ENCODE assay signal across 29 mouse cellular contexts in genomic region chr15:102530566-102530965, GRCm38 (mm10). TPM values are rescaled to one million over a fixed set of nuclear protein-coding genes. Genes with fewer than 3 reads are reported as not detected.
A peak's percentile ranks its signal among the peaks of the same experiment; 100 is the strongest.
DNase-seq lines count a peak whose midpoint lies in the region; ATAC-seq lines count a peak whose summit lies in the region.
"Had no signal": no experiment of that assay in that cellular context is flagged by ENCODE, and none has a peak within 500 bp of the region (broad histone marks: within the 10 kb centered on the region; RNA-seq: fewer than 3 reads in every experiment).

No protein-coding gene starts in this region.

- peak; percentile 21; the same call in 1 of the 2 replicates for ATAC-seq in intestine, embryonic 16.5 days
- ATAC-seq in intestine, embryonic 15.5 days: no peak
- no peak for ATAC-seq in megakaryocyte, adult 5-6 weeks (ENCODE audit: poor library complexity, severe bottlenecking)
- ATAC-seq: CD4-positive, CD25-positive, alpha-beta regulatory T cell, adult 4 months; forebrain, embryonic 13.5 days; forebrain, embryonic 16.5 days; hindbrain, postnatal 0 days; inflammation-experienced regulatory T-cells, adult 6 months had no signal

- intact Hi-C loops in heart, postnatal 36 days (cut with DNase I): no loop called here

- H3K4me2 ChIP-seq in intestine, embryonic 16.5 days (ENCODE audit: low read depth, low read length): no peak overlapping the region
- H3K4me2 ChIP-seq in intestine, embryonic 15.5 days (replicated peaks): no peak overlapping the region
- H3K4me2 ChIP-seq: forebrain, embryonic 13.5 days; hindbrain, embryonic 14.5 days had no signal

- no peak overlapping the region for H3K4me3 ChIP-seq in heart, embryonic 10.5 days
- H3K4me3 ChIP-seq in intestine, embryonic 16.5 days (ENCODE audit: low read length): no peak overlapping the region
- H3K4me3 ChIP-seq in intestine, embryonic 15.5 days (replicated peaks): no peak overlapping the region
- H3K4me3 ChIP-seq in megakaryocyte, embryonic 14.5 days (replicated peaks): peak overlapping the region; percentile 29
- H3K4me3 ChIP-seq: forebrain, embryonic 10.5 days; forebrain, embryonic 13.5 days had no signal

- no peaks in the 10 kb centered on the region for H3K27me3 ChIP-seq in heart, embryonic 10.5 days (ENCODE audit: insufficient read depth, poor library complexity, severe bottlenecking)
- H3K27me3 ChIP-seq in intestine, embryonic 16.5 days (replicated peaks; ENCODE audit: control insufficient read depth, insufficient read depth, low read length): no peaks in the 10 kb centered on the region
- H3K27me3 ChIP-seq in intestine, embryonic 15.5 days (replicated peaks): no peaks in the 10 kb centered on the region
- H3K27me3 ChIP-seq in megakaryocyte, embryonic 14.5 days (replicated peaks): no peaks in the 10 kb centered on the region
- H3K27me3 ChIP-seq: forebrain, embryonic 13.5 days had no signal

- peak; percentile 60 for DNase-seq in heart, embryonic 10.5 days (ENCODE audit: low spot score)
- no peak for DNase-seq in heart, postnatal 36 days
- no peak for DNase-seq in layer of hippocampus, postnatal 36 days
- DNase-seq: adrenal gland, adult 2 months; adrenal gland, postnatal 14 days; cerebellum, adult 11 months; cerebellum, adult 8-10 months; cerebellum, postnatal 10 days; gastrocnemius, postnatal 10 days; gastrocnemius, postnatal 36 days; heart, postnatal 4 days had no signal

- no peak overlapping the region for H3K27ac ChIP-seq in heart, embryonic 10.5 days
- no peak overlapping the region for H3K27ac ChIP-seq in intestine, embryonic 16.5 days (ENCODE audit: low read length)
- H3K27ac ChIP-seq in intestine, embryonic 15.5 days: no peak overlapping the region
- H3K27ac ChIP-seq: forebrain, embryonic 10.5 days; forebrain, embryonic 13.5 days; hindbrain, embryonic 14.5 days; hindbrain, postnatal 0 days had no signal

- no peaks in the 10 kb centered on the region for H3K9me3 ChIP-seq in heart, embryonic 10.5 days
- H3K9me3 ChIP-seq in intestine, embryonic 16.5 days (ENCODE audit: control insufficient read depth, low read length): no peaks in the 10 kb centered on the region
- H3K9me3 ChIP-seq in intestine, embryonic 15.5 days: no peaks in the 10 kb centered on the region
- no peaks in the 10 kb centered on the region for H3K9me3 ChIP-seq in megakaryocyte, embryonic 14.5 days
- H3K9me3 ChIP-seq: forebrain, embryonic 10.5 days; forebrain, embryonic 13.5 days had no signal

- no peak overlapping the region for H3K9ac ChIP-seq in intestine, embryonic 16.5 days (ENCODE audit: low read depth, low read length)
- no peak overlapping the region for H3K9ac ChIP-seq in intestine, embryonic 15.5 days
- H3K9ac ChIP-seq: forebrain, embryonic 13.5 days; hindbrain, embryonic 14.5 days had no signal

- 79% methylated on average over 4 of the region's 4 CpGs for WGBS in heart, embryonic 10.5 days
- WGBS in intestine, embryonic 16.5 days: 81% methylated on average over 4 of the region's 4 CpGs
- 97% methylated on average over 4 of the region's 4 CpGs for WGBS in intestine, embryonic 15.5 days

- H3K4me1 ChIP-seq in heart, embryonic 10.5 days: no peaks in the 10 kb centered on the region
- no peaks in the 10 kb centered on the region for H3K4me1 ChIP-seq in intestine, embryonic 16.5 days (ENCODE audit: control insufficient read depth, insufficient read depth, low read length)
- H3K4me1 ChIP-seq in intestine, embryonic 15.5 days (replicated peaks): no peaks in the 10 kb centered on the region
- H3K4me1 ChIP-seq in megakaryocyte, embryonic 14.5 days: peaks cover 43% of the 10 kb centered on the region
- H3K4me1 ChIP-seq: forebrain, embryonic 10.5 days; forebrain, embryonic 13.5 days had no signal

- H3K36me3 ChIP-seq in heart, embryonic 10.5 days: peaks cover 76% of the 10 kb centered on the region
- H3K36me3 ChIP-seq in intestine, embryonic 16.5 days (ENCODE audit: control insufficient read depth, insufficient read depth, low read length): peaks cover 10% of the 10 kb centered on the region
- peaks cover 35% of the 10 kb centered on the region for H3K36me3 ChIP-seq in intestine, embryonic 15.5 days
- H3K36me3 ChIP-seq in megakaryocyte, embryonic 14.5 days (replicated peaks; ENCODE audit: low read length): peaks cover 93% of the 10 kb centered on the region

RNA-seq across cellular contexts. Expression of gene Npff, which starts 5.8 kb away (rescaled TPM):
- 0.88 and 0.99 TPM in 2 replicates for polyA plus RNA-seq in heart, embryonic 10.5 days (2016; fragmentation: Nextera tagmentation; extraction: Ambion mirVana)
- 1 to 10 TPM in 1 of 2 experiments, under 1 TPM in 1; 0.89 to 1.4 TPM for total RNA-seq in heart, postnatal 36 days (2021)
- 1.8 and 1.9 TPM in 2 replicates for polyA plus RNA-seq in intestine, embryonic 16.5 days (2015; fragmentation: Nextera tagmentation; extraction: Ambion mirVana)
- 1.3 and 1.6 TPM in 2 replicates for polyA plus RNA-seq in intestine, embryonic 15.5 days (2015; fragmentation: Nextera tagmentation; extraction: Ambion mirVana)
- 4.0 TPM in 1 of 2 replicates, not detected in the other for polyA plus RNA-seq in megakaryocyte, embryonic 14.5 days (2012; ENCODE audit: insufficient read depth, low replicate concordance)
- 2.8 and 5.0 TPM in 2 replicates for total RNA-seq in megakaryocyte, adult 5-6 weeks (2015)
- 0.81 TPM in 1 of 2 replicates, not detected in the other for total RNA-seq in megakaryocyte, adult 5-6 weeks (2017)
- 1 to 10 TPM; 3.7 to 4.3 TPM for total RNA-seq in layer of hippocampus, postnatal 36 days (2021)

RNA-seq across cellular contexts. Expression of gene Tarbp2, which starts 12.6 kb away (rescaled TPM):
- 127 and 140 TPM in 2 replicates for polyA plus RNA-seq in heart, embryonic 10.5 days (2016; fragmentation: Nextera tagmentation; extraction: Ambion mirVana)
- total RNA-seq in heart, postnatal 36 days (2021): 10 to 100 TPM; 45.5 to 48.2 TPM
- polyA plus RNA-seq in intestine, embryonic 16.5 days (2015; fragmentation: Nextera tagmentation; extraction: Ambion mirVana): 91.3 and 105 TPM in 2 replicates
- polyA plus RNA-seq in intestine, embryonic 15.5 days (2015; fragmentation: Nextera tagmentation; extraction: Ambion mirVana): 94.1 and 101 TPM in 2 replicates
- 46.9 and 64.7 TPM in 2 replicates for polyA plus RNA-seq in megakaryocyte, embryonic 14.5 days (2012; ENCODE audit: insufficient read depth, low replicate concordance)
- 10.7 and 14.1 TPM in 2 replicates for total RNA-seq in megakaryocyte, adult 5-6 weeks (2015)
- total RNA-seq in megakaryocyte, adult 5-6 weeks (2017): 19.4 and 21.2 TPM in 2 replicates
- total RNA-seq in layer of hippocampus, postnatal 36 days (2021): 10 to 100 TPM; 32.2 to 36.9 TPM

RNA-seq across cellular contexts. Expression of gene Map3k12, which starts 13.7 kb away (rescaled TPM):
- 17.9 and 19.7 TPM in 2 replicates for polyA plus RNA-seq in heart, embryonic 10.5 days (2016; fragmentation: Nextera tagmentation; extraction: Ambion mirVana)
- total RNA-seq in heart, postnatal 36 days (2021): 1 to 10 TPM; 3.5 to 3.6 TPM
- polyA plus RNA-seq in intestine, embryonic 16.5 days (2015; fragmentation: Nextera tagmentation; extraction: Ambion mirVana): 9.2 TPM in 2 replicates
- polyA plus RNA-seq in intestine, embryonic 15.5 days (2015; fragmentation: Nextera tagmentation; extraction: Ambion mirVana): 10.8 and 11.0 TPM in 2 replicates
- polyA plus RNA-seq in megakaryocyte, embryonic 14.5 days (2012; ENCODE audit: insufficient read depth, low replicate concordance): 2.3 and 5.9 TPM in 2 replicates
- total RNA-seq in megakaryocyte, adult 5-6 weeks (2015): 0.09 and 0.27 TPM in 2 replicates
- 0.33 and 0.85 TPM in 2 replicates for total RNA-seq in megakaryocyte, adult 5-6 weeks (2017)
- 100 to 1,000 TPM in 1 of 2 experiments, 10 to 100 TPM in 1; 96.4 to 103 TPM for total RNA-seq in layer of hippocampus, postnatal 36 days (2021)

RNA-seq across cellular contexts. Expression of gene Gm10337, which starts 27.0 kb away (rescaled TPM):
- polyA plus RNA-seq in heart, embryonic 10.5 days (2016; fragmentation: Nextera tagmentation; extraction: Ambion mirVana): not detected in 2 replicates
- not detected for total RNA-seq in heart, postnatal 36 days (2021)
- 5.5 TPM in 1 of 2 replicates, not detected in the other for polyA plus RNA-seq in intestine, embryonic 16.5 days (2015; fragmentation: Nextera tagmentation; extraction: Ambion mirVana)
- polyA plus RNA-seq in intestine, embryonic 15.5 days (2015; fragmentation: Nextera tagmentation; extraction: Ambion mirVana): 5.4 TPM in 1 of 2 replicates, not detected in the other
- not detected in 2 replicates for polyA plus RNA-seq in megakaryocyte, embryonic 14.5 days (2012; ENCODE audit: insufficient read depth, low replicate concordance)
- not detected in 2 replicates for total RNA-seq in megakaryocyte, adult 5-6 weeks (2015)
- not detected in 2 replicates for total RNA-seq in megakaryocyte, adult 5-6 weeks (2017)
- total RNA-seq in layer of hippocampus, postnatal 36 days (2021): not detected
- total RNA-seq: adrenal gland, adult 2 months; adrenal gland, postnatal 14 days; gastrocnemius, adult 18-20 months; gastrocnemius, postnatal 10 days; gastrocnemius, postnatal 36 days; granulocyte monocyte progenitor cell, adult 5-6 weeks; heart, adult 8-10 months; hindbrain, postnatal 0 days; MEL had no signal
- polyA plus RNA-seq: adrenal gland, adult 2 months; C2C12; CD4-positive, CD25-positive, alpha-beta regulatory T cell, adult 4 months; embryonic facial prominence, embryonic 11.5 days; forebrain, embryonic 10.5 days; heart, postnatal 0 days; inflammation-experienced regulatory T-cells, adult 6 months had no signal
